Mouse (Mus musculus) embryonic facial prominence, embryonic 13.5 days (tissue): ENCODE results near the gene Tmbim1. TPM values are rescaled to one million over a fixed set of nuclear protein-coding genes. Genes with fewer than 3 reads are reported as not detected.

Experiments
- ATAC-seq: fragments of 200-750 bp; cut with Nextera tagmentation; 2 replicates; pipeline ENCODE4 v1.8.0; 2017; ENCODE audit warnings: low read depth; ENCODE audit not compliant: insufficient number of reproducible peaks, insufficient read depth, low FRiP score, low TSS enrichment
- H3K27ac ChIP-seq: fragments of 300-500 bp; sonication (generic); 2 replicates; pipeline ENCODE4 v1.5.1; 2015; ENCODE audit warnings: moderate library complexity, mild to moderate bottlenecking, inconsistent platforms
- H3K27me3 ChIP-seq: fragments of 300-500 bp; sonication (generic); 2 replicates; pipeline ENCODE4 v1.6.1; 2015; ENCODE audit warnings: mild to moderate bottlenecking, inconsistent platforms
- H3K36me3 ChIP-seq: fragments of 300-500 bp; sonication (generic); 2 replicates; pipeline ENCODE4 v1.6.1; 2015; ENCODE audit warnings: mild to moderate bottlenecking, inconsistent platforms
- H3K4me1 ChIP-seq: fragments of 300-500 bp; sonication (generic); 2 replicates; pipeline ENCODE4 v1.6.1; 2015; ENCODE audit warnings: inconsistent platforms
- H3K4me2 ChIP-seq: fragments of 300-500 bp; sonication (generic); 2 replicates; pipeline ENCODE4 v1.6.1; 2015; ENCODE audit warnings: moderate library complexity, mild to moderate bottlenecking, inconsistent platforms
- H3K4me3 ChIP-seq: fragments of 300-500 bp; sonication (generic); 2 replicates; pipeline ENCODE4 v1.5.1; 2015; ENCODE audit warnings: mild to moderate bottlenecking, inconsistent platforms
- H3K9ac ChIP-seq: fragments of 300-500 bp; sonication (generic); 2 replicates; pipeline ENCODE4 v1.6.1; 2015; ENCODE audit warnings: mild to moderate bottlenecking, inconsistent platforms
- H3K9me3 ChIP-seq: fragments of 300-500 bp; sonication (generic); 2 replicates; pipeline ENCODE4 v1.6.1; 2016; ENCODE audit warnings: inconsistent platforms
- WGBS: fragments of 180-500 bp; shearing (Covaris S2); methylation state at CpG from one replicate; pipeline ENCODE4 v1.1.7; 2015; ENCODE audit warnings: mixed read lengths; 5-methylcytosine and 5-hydroxymethylcytosine counted together
- polyA plus RNA-seq: library from polyadenylated mRNA; unstranded; fragments of >200 nt; fragmentation: Nextera tagmentation; extraction: Ambion mirVana; gene quantifications from 2 replicates; pipeline ENCODE4 v1.2.1, GENCODE M21; 2015

Gene Tmbim1
- polyA plus RNA-seq, 1 experiment from 2014 or later = 29.4 TPM

- H3K9ac ChIP-seq = no peak overlapping the region
- H3K27ac ChIP-seq = no peak overlapping the region
- no peaks in the 10 kb centered on the region for H3K27me3 ChIP-seq
- H3K36me3 ChIP-seq = peaks cover 4% of the 10 kb centered on the region; the same call in 1 of the 2 replicates
- no peak overlapping the region for H3K4me2 ChIP-seq
- H3K9me3 ChIP-seq = no peaks in the 10 kb centered on the region
- no peaks in the 10 kb centered on the region for H3K4me1 ChIP-seq
- 75% methylated on average over 3 of the region's 3 CpGs for WGBS
- ATAC-seq = no peak
- no peak overlapping the region for H3K4me3 ChIP-seq
These were observed 16.0 kb upstream of the Tmbim1 start for GRCm38 (mm10) chr1:74321396-74321795.

GRCm38 (mm10) chr1:74318711-74319110, 13.3 kb upstream of the Tmbim1 start:
- Histone ChIP-seq H3K36me3 (no peaks in the 10 kb centered on the region), H3K4me3 (no peak overlapping the region), H3K9ac (no peak overlapping the region), H3K9me3 (no peaks in the 10 kb centered on the region), H3K4me2 (no peak overlapping the region), H3K27ac (no peak overlapping the region), H3K4me1 (no peaks in the 10 kb centered on the region), H3K27me3 (no peaks in the 10 kb centered on the region)
- WGBS = 85% methylated on average over 3 of the region's 3 CpGs
- ATAC-seq = no peak

- Histone ChIP-seq H3K4me1 (no peaks in the 10 kb centered on the region), H3K9ac (no peak overlapping the region), H3K27ac (no peak overlapping the region), H3K4me3 (no peak overlapping the region), H3K27me3 (no peaks in the 10 kb centered on the region), H3K9me3 (no peaks in the 10 kb centered on the region), H3K36me3 (no peaks in the 10 kb centered on the region), H3K4me2 (no peak overlapping the region)
- WGBS = 73% methylated on average over 4 of the region's 4 CpGs
- no peak for ATAC-seq
These were observed 10.8 kb upstream of the Tmbim1 start for GRCm38 (mm10) chr1:74316114-74316827.

GRCm38 (mm10) chr1:74314796-74315195, 9.4 kb upstream of the Tmbim1 start:
- no peaks in the 10 kb centered on the region for H3K36me3 ChIP-seq
- H3K4me3 ChIP-seq = no peak overlapping the region
- H3K4me2 ChIP-seq = no peak overlapping the region
- no peaks in the 10 kb centered on the region for H3K27me3 ChIP-seq
- 81% methylated on average over 3 of the region's 3 CpGs for whole genome bisulfite sequencing
- H3K27ac ChIP-seq = no peak overlapping the region
- H3K9ac ChIP-seq = no peak overlapping the region
- ATAC-seq = no peak
- 0 out of 2 replicates have a peak, but pooled peaks cover 3% of the 10 kb centered on the region for H3K4me1 ChIP-seq
- H3K9me3 ChIP-seq = no peaks in the 10 kb centered on the region

GRCm38 (mm10) chr1:74313049-74313692, 7.7 kb upstream of the Tmbim1 start:
- Histone ChIP-seq H3K4me2 (no peak overlapping the region), H3K36me3 (no peaks in the 10 kb centered on the region), H3K9me3 (no peaks in the 10 kb centered on the region), H3K4me3 (no peak overlapping the region), H3K27ac (no peak overlapping the region), H3K9ac (no peak overlapping the region), H3K4me1 (0 out of 2 replicates have a peak, but pooled peaks cover 4% of the 10 kb centered on the region), H3K27me3 (no peaks in the 10 kb centered on the region)
- ATAC-seq = no peak
- WGBS = 5% methylated on average over 3 of the region's 3 CpGs

- Histone ChIP-seq H3K4me3 (no peak overlapping the region), H3K4me2 (no peak overlapping the region), H3K36me3 (no peaks in the 10 kb centered on the region), H3K4me1 (0 out of 2 replicates have a peak, but pooled peaks cover 4% of the 10 kb centered on the region), H3K27me3 (no peaks in the 10 kb centered on the region), H3K9ac (peak overlapping the region; percentile 47; the same call in 1 of the 2 replicates), H3K9me3 (no peaks in the 10 kb centered on the region), H3K27ac (no peak overlapping the region)
- WGBS = 23% methylated on average over 3 of the region's 3 CpGs
- ATAC-seq = no peak
These were observed 4.3 kb upstream of the Tmbim1 start for GRCm38 (mm10) chr1:74309767-74310166.

GRCm38 (mm10) chr1:74308001-74308964, 2.9 kb upstream of the Tmbim1 start:
- H3K27ac ChIP-seq = no peak overlapping the region
- no peak overlapping the region for H3K9ac ChIP-seq
- H3K4me3 ChIP-seq = no peak overlapping the region
- no peak overlapping the region for H3K4me2 ChIP-seq
- no peaks in the 10 kb centered on the region for H3K9me3 ChIP-seq
- no peaks in the 10 kb centered on the region for H3K27me3 ChIP-seq
- no peaks in the 10 kb centered on the region for H3K36me3 ChIP-seq
- 65% methylated on average over 10 of the region's 10 CpGs for WGBS
- H3K4me1 ChIP-seq = peaks cover 8% of the 10 kb centered on the region; the same call in 1 of the 2 replicates
- ATAC-seq = no peak

GRCm38 (mm10) chr1:74307146-74307545, 1.7 kb upstream of the Tmbim1 start:
- no peak for ATAC-seq

GRCm38 (mm10) chr1:74304946-74305345, 476 bp downstream of the Tmbim1 start:
- Histone ChIP-seq H3K4me3 (no peak overlapping the region), H3K27ac (no peak overlapping the region), H3K4me1 (peaks cover 20% of the 10 kb centered on the region), H3K9me3 (no peaks in the 10 kb centered on the region), H3K9ac (no peak overlapping the region), H3K27me3 (no peaks in the 10 kb centered on the region), H3K36me3 (no peaks in the 10 kb centered on the region), H3K4me2 (no peak overlapping the region)
- no peak for ATAC-seq
- WGBS = 65% methylated on average over 4 of the region's 4 CpGs

More at GRCm38 (mm10) chr1:74307146-74307545, 1.7 kb upstream of the Tmbim1 start:
- Histone ChIP-seq H3K9me3 (no peaks in the 10 kb centered on the region), H3K4me1 (peaks cover 17% of the 10 kb centered on the region), H3K9ac (no peak overlapping the region), H3K4me2 (no peak overlapping the region), H3K4me3 (no peak overlapping the region), H3K27ac (no peak overlapping the region), H3K36me3 (no peaks in the 10 kb centered on the region), H3K27me3 (no peaks in the 10 kb centered on the region)
- 94% methylated on average over 1 of the region's 1 CpGs for WGBS

- Histone ChIP-seq H3K4me1 (peaks cover 21% of the 10 kb centered on the region), H3K36me3 (no peaks in the 10 kb centered on the region), H3K9ac (peak overlapping the region; percentile 86), H3K4me2 (peak overlapping the region; percentile 85), H3K27ac (peak overlapping the region; percentile 86), H3K4me3 (peak overlapping the region; percentile 75), H3K27me3 (no peaks in the 10 kb centered on the region), H3K9me3 (no peaks in the 10 kb centered on the region)
- WGBS = 5% methylated on average over 12 of the region's 12 CpGs
- ATAC-seq = no peak
These were observed 1.1 kb downstream of the Tmbim1 start for GRCm38 (mm10) chr1:74304339-74304790.
